Mouse (Mus musculus) cortical plate, adult 2 months (tissue): ENCODE measurements around the gene Calm3.

Experiments used
- CTCF ChIP-seq: fragments of 200-500 bp; IDR thresholded peaks from 2 replicates; pipeline ENCODE4 v1.5.1; 2011; ENCODE audit warnings: mild to moderate bottlenecking, control low read depth, low read length; ENCODE audit not compliant: insufficient read depth; ENCODE audit errors: extremely low read depth
- POLR2A ChIP-seq: fragments of 200-500 bp; IDR thresholded peaks from 2 replicates; pipeline ENCODE4 v1.6.1; 2011; ENCODE audit warnings: mild to moderate bottlenecking, low read length, control low read depth; ENCODE audit not compliant: insufficient read depth; ENCODE audit errors: extremely low read depth

- no peak for TF ChIP-seq POLR2A
- peak; percentile 73 for TF ChIP-seq CTCF
These were observed 27.1 kb upstream of the Calm3 start for GRCm38 (mm10) chr7:16950861-16951635.
